Mouse (Mus musculus) urinary bladder, adult 2 months (tissue): Measurements from ENCODE around the gene Icmt. TPM values are rescaled to one million over a fixed set of nuclear protein-coding genes. Genes with fewer than 3 reads are reported as not detected.

Source experiments
- DNase-seq: peaks from one replicate; pipeline ENCODE4 v3.0.0; 2022; ENCODE audit warnings: low spot score
- polyA plus RNA-seq: library from polyadenylated mRNA; depleted of rRNA; stranded (reverse); fragments of >200 nt; gene quantifications from 2 replicates; pipeline ENCODE4 v1.2.3, GENCODE M21; 2012; rRNA removed

Gene Icmt
- polyA plus RNA-seq, 1 experiment, result 25.2 TPM

GRCm38 (mm10) chr4:152338419-152339292 is 41.6 kb downstream of the Icmt start, which contains the start of gene Chd5:
TSS of gene Chd5 (plus strand) at chr4:152338651.
- DNase-seq, result no peak

- no peak for DNase-seq
Observed at GRCm38 (mm10) chr4:152339293-152339790, 42.3 kb downstream of the Icmt start.

- DNase-seq, result no peak
Observed at GRCm38 (mm10) chr4:152340584-152341284, 43.7 kb downstream of the Icmt start.

- no peak for DNase-seq
Observed at GRCm38 (mm10) chr4:152343296-152343695, 46.3 kb downstream of the Icmt start.

- DNase-seq, result no peak
Observed at GRCm38 (mm10) chr4:152344651-152345050, 47.6 kb downstream of the Icmt start.

GRCm38 (mm10) chr4:152345120-152345889 is 48.3 kb downstream of the Icmt start:
- DNase-seq, result no peak

- DNase-seq, result no peak
Observed at GRCm38 (mm10) chr4:152349837-152350381, 52.9 kb downstream of the Icmt start.

- DNase-seq, result no peak
Observed at GRCm38 (mm10) chr4:152350722-152351421, 53.8 kb downstream of the Icmt start.

- no peak for DNase-seq
Observed at GRCm38 (mm10) chr4:152351422-152352305, 54.6 kb downstream of the Icmt start.

GRCm38 (mm10) chr4:152353886-152354637 is 57.0 kb downstream of the Icmt start:
- no peak for DNase-seq

GRCm38 (mm10) chr4:152355672-152356071 is 58.6 kb downstream of the Icmt start:
- DNase-seq, result no peak

Other genes with a start within 250 kb of the Icmt start
- 13.2 and 14.6 TPM in 2 replicates for gene Plekhg5, start 224.7 kb upstream of the Icmt start, polyA plus RNA-seq
- 3.7 TPM in 2 replicates for gene Tnfrsf25, start 181.3 kb upstream of the Icmt start, polyA plus RNA-seq
- gene Espn, start 144.9 kb upstream of the Icmt start, polyA plus RNA-seq, result 6.0 and 7.8 TPM in 2 replicates
- gene Hes2, start 138.4 kb upstream of the Icmt start, polyA plus RNA-seq, result 0.23 and 0.46 TPM in 2 replicates
- 44.9 and 48.1 TPM in 2 replicates for gene Acot7, start 119.1 kb upstream of the Icmt start, polyA plus RNA-seq
- 31.3 and 39.2 TPM in 2 replicates for gene Gpr153, start 23.0 kb upstream of the Icmt start, polyA plus RNA-seq
- not detected in 2 replicates for gene Hes3, start 5.6 kb upstream of the Icmt start, polyA plus RNA-seq
- gene Rnf207, start 21.8 kb downstream of the Icmt start, polyA plus RNA-seq, result 28.0 and 34.9 TPM in 2 replicates
- 727 and 877 TPM in 2 replicates for gene Rpl22, start 28.5 kb downstream of the Icmt start, polyA plus RNA-seq
- gene Chd5, start 41.4 kb downstream of the Icmt start, polyA plus RNA-seq, result 0.55 and 0.56 TPM in 2 replicates
- 1.2 and 1.6 TPM in 2 replicates for gene Nphp4, start 179.5 kb downstream of the Icmt start, polyA plus RNA-seq
- 1.8 and 2.7 TPM in 2 replicates for gene Kcnab2, start 180.6 kb downstream of the Icmt start, polyA plus RNA-seq